8 mouse cellular contexts compared by ENCODE assay signal in the genomic region with DNA sequence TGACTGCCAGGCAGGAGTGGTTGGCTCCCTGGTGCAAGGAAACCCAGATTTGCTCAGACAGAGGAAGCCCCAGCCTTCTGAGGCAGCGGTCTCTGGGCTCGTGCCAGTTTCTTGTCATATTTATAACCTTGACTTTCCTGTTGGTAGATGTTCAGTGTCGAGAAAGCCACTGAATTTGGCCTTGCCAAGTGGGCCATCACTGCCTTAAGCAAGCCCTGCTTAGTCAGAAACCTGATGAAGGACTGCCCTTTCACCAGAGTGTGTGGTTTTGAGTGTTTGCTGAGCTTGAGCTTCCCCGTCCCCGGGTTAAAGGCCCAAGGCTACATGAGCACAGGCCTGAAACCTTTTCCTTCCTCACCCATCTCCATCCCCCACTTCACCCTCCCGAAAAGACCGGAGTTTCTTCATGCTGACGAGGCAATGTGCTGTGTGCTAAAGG.
DNase-seq lines count a peak whose midpoint lies in the region; ATAC-seq and TF ChIP-seq lines count a peak whose summit lies in the region.

No protein-coding gene starts in this region.

- WGBS in liver, embryonic 11.5 days, result 69% methylated on average over 8 of the region's 8 CpGs
- WGBS in liver, embryonic 12.5 days (ENCODE audit: insufficient replicate concordance), result 60% methylated on average over 8 of the region's 8 CpGs
- 46% methylated on average over 8 of the region's 8 CpGs for WGBS in heart, embryonic 16.5 days
- WGBS in liver, postnatal 0 days (ENCODE audit: insufficient replicate concordance), result 24% methylated on average over 8 of the region's 8 CpGs

- ATAC-seq in liver, embryonic 11.5 days (replicated peaks; ENCODE audit: low FRiP score), result 0 out of 2 replicates have a peak, but pooled peaks have one; percentile 15
- no peak for ATAC-seq in liver, embryonic 12.5 days
- peak; percentile 55; the same call in 1 of the 2 replicates for ATAC-seq in heart, embryonic 16.5 days (replicated peaks; ENCODE audit: extremely low read depth, insufficient read depth, low FRiP score)
- peak; percentile 66 for ATAC-seq in liver, postnatal 0 days

- no peak for TF ChIP-seq CTCF in liver, postnatal 0 days (IDR thresholded peaks at IDR 0.05; ENCODE audit: low read depth)

- H3K9ac ChIP-seq in liver, embryonic 11.5 days (ENCODE audit: low read depth, low read length), result no peak overlapping the region
- H3K9ac ChIP-seq in liver, embryonic 12.5 days, result no peak overlapping the region
- peak overlapping the region; percentile 46; the same call in 1 of the 2 replicates for H3K9ac ChIP-seq in heart, embryonic 16.5 days (ENCODE audit: low read length)
- H3K9ac ChIP-seq in liver, postnatal 0 days (replicated peaks), result no peak overlapping the region

- H3K4me1 ChIP-seq in liver, embryonic 11.5 days (replicated peaks; ENCODE audit: control insufficient read depth, insufficient read depth, low read length), result no peaks in the 10 kb centered on the region
- 0 out of 2 replicates have a peak, but pooled peaks cover 10% of the 10 kb centered on the region for H3K4me1 ChIP-seq in liver, embryonic 12.5 days
- peaks cover 14% of the 10 kb centered on the region for H3K4me1 ChIP-seq in heart, embryonic 16.5 days (ENCODE audit: control insufficient read depth, insufficient read depth, low read length)
- H3K4me1 ChIP-seq in liver, postnatal 0 days (ENCODE audit: insufficient read depth), result peaks cover 16% of the 10 kb centered on the region

- H3K4me3 ChIP-seq in liver, embryonic 11.5 days (ENCODE audit: low read depth, low read length), result no peak overlapping the region
- H3K4me3 ChIP-seq in liver, embryonic 12.5 days, result no peak overlapping the region
- no peak overlapping the region for H3K4me3 ChIP-seq in heart, embryonic 16.5 days (ENCODE audit: low read length)
- H3K4me3 ChIP-seq in liver, postnatal 0 days (ENCODE audit: low read depth, low read length), result no peak overlapping the region

- no peak overlapping the region for H3K4me2 ChIP-seq in liver, embryonic 11.5 days
- no peak overlapping the region for H3K4me2 ChIP-seq in liver, embryonic 12.5 days
- no peak overlapping the region for H3K4me2 ChIP-seq in heart, embryonic 16.5 days (ENCODE audit: low read depth, low read length)
- no peak overlapping the region for H3K4me2 ChIP-seq in liver, postnatal 0 days (ENCODE audit: low read depth, low read length)

- 0 out of 2 replicates have a peak, but pooled peaks have one; percentile 23 for TF ChIP-seq EP300 in liver, postnatal 0 days (IDR thresholded peaks at IDR 0.05; ENCODE audit: low read depth)

- no peaks in the 10 kb centered on the region for H3K9me3 ChIP-seq in liver, embryonic 11.5 days (ENCODE audit: control insufficient read depth, low read length)
- H3K9me3 ChIP-seq in liver, embryonic 12.5 days (replicated peaks), result no peaks in the 10 kb centered on the region
- no peaks in the 10 kb centered on the region for H3K9me3 ChIP-seq in heart, embryonic 16.5 days (replicated peaks; ENCODE audit: control insufficient read depth, low read length)
- no peaks in the 10 kb centered on the region for H3K9me3 ChIP-seq in liver, postnatal 0 days (ENCODE audit: low read length)

- no peak for DNase-seq in liver, embryonic 11.5 days (ENCODE audit: low spot score)
- DNase-seq in liver, postnatal 0 days, result peak; percentile 45
- peak; percentile 54 for DNase-seq in urinary bladder, adult 2 months (ENCODE audit: low spot score)
- no peak for DNase-seq in cerebellum, postnatal 4 days (ENCODE audit: low spot score in 2 of 2)
- no peak for DNase-seq in cerebellum, adult 9-11 months
- no peak for DNase-seq in right cerebral cortex, postnatal 25 days

- no peaks in the 10 kb centered on the region; the same call in 1 of the 2 replicates for H3K36me3 ChIP-seq in liver, embryonic 11.5 days (ENCODE audit: control insufficient read depth, insufficient read depth, low read length)
- H3K36me3 ChIP-seq in liver, embryonic 12.5 days, result peaks cover 9% of the 10 kb centered on the region; the same call in 1 of the 2 replicates
- peaks cover 14% of the 10 kb centered on the region for H3K36me3 ChIP-seq in heart, embryonic 16.5 days (ENCODE audit: control insufficient read depth, insufficient read depth)
- peaks cover 10% of the 10 kb centered on the region for H3K36me3 ChIP-seq in liver, postnatal 0 days (replicated peaks; ENCODE audit: insufficient read depth, low read length)

- no peaks in the 10 kb centered on the region for H3K27me3 ChIP-seq in liver, embryonic 11.5 days (replicated peaks; ENCODE audit: control insufficient read depth, insufficient read depth, low read length)
- no peaks in the 10 kb centered on the region for H3K27me3 ChIP-seq in liver, embryonic 12.5 days (replicated peaks)
- no peaks in the 10 kb centered on the region for H3K27me3 ChIP-seq in heart, embryonic 16.5 days (ENCODE audit: control insufficient read depth, insufficient read depth, low read length)
- no peaks in the 10 kb centered on the region for H3K27me3 ChIP-seq in liver, postnatal 0 days (ENCODE audit: insufficient read depth, low read length)

- H3K27ac ChIP-seq in liver, embryonic 11.5 days (ENCODE audit: low read depth, low read length), result no peak overlapping the region
- H3K27ac ChIP-seq in liver, embryonic 12.5 days, result no peak overlapping the region
- H3K27ac ChIP-seq in heart, embryonic 16.5 days (ENCODE audit: low read length), result peak overlapping the region; percentile 57
- H3K27ac ChIP-seq in liver, postnatal 0 days (ENCODE audit: low read depth), result peak overlapping the region; percentile 82

Comparison
In these comparisons a context has a peak if more than half of its experiments do, and no peak if none do; other contexts are left out.
1. DNase-seq: peak in liver, postnatal 0 days (single experiment) and urinary bladder, adult 2 months (single experiment); none in liver, embryonic 11.5 days (single experiment), cerebellum, postnatal 4 days (0 of 2), cerebellum, adult 9-11 months (single experiment) and right cerebral cortex, postnatal 25 days (single experiment).
2. H3K27ac ChIP-seq: peak in heart, embryonic 16.5 days (single experiment) and liver, postnatal 0 days (single experiment); none in liver, embryonic 11.5 days (single experiment) and liver, embryonic 12.5 days (single experiment).